Mouse (Mus musculus): ENCODE results near the gene Sdhaf3. TPM values are rescaled to one million over a fixed set of nuclear protein-coding genes. Genes with fewer than 3 reads are reported as not detected.

Sdhaf3 gene
- polyA plus RNA-seq (2015; fragmentation: Nextera tagmentation; extraction: Ambion mirVana) = 4.6 and 5.1 TPM in 2 replicates

GRCm38 (mm10) chr6:6955764-6956561, at the start of gene Sdhaf3:
Gene Sdhaf3, plus strand, starts transcription at chr6:6956004.
- ATAC-seq (ENCODE audit: borderline replicate concordance, extremely low read depth, low FRiP score, low TSS enrichment) = peak; percentile 99
- Histone ChIP-seq H3K27ac (peak within 1 kb of the TSS; percentile 64), H3K4me1 (peaks cover 3% of the 10 kb centered on the region), H3K27me3 (no peaks in the 10 kb centered on the region), H3K36me3 (no peaks in the 10 kb centered on the region), H3K4me2 (peak within 1 kb of the TSS; percentile 76), H3K9ac (peak within 1 kb of the TSS; percentile 74), H3K9me3 (no peaks in the 10 kb centered on the region), H3K4me3 (peak within 1 kb of the TSS; percentile 77)
- under 1% methylated on average over 52 of the region's 52 CpGs for WGBS

GRCm38 (mm10) chr6:6909586-6909985, 46.2 kb upstream of the Sdhaf3 start:
- Histone ChIP-seq H3K9me3 (no peaks in the 10 kb centered on the region), H3K4me3 (no peak overlapping the region), H3K27ac (no peak overlapping the region), H3K9ac (no peak overlapping the region), H3K4me1 (no peaks in the 10 kb centered on the region), H3K4me2 (no peak overlapping the region), H3K27me3 (no peaks in the 10 kb centered on the region), H3K36me3 (no peaks in the 10 kb centered on the region)
- ATAC-seq (ENCODE audit: borderline replicate concordance, extremely low read depth, low FRiP score, low TSS enrichment) = no peak
- 38% methylated on average over 8 of the region's 8 CpGs for WGBS

GRCm38 (mm10) chr6:6914304-6914703, 41.5 kb upstream of the Sdhaf3 start:
- no peak overlapping the region for H3K4me2 ChIP-seq
- H3K4me1 ChIP-seq = no peaks in the 10 kb centered on the region
- whole genome bisulfite sequencing = 56% methylated on average over 1 of the region's 1 CpGs
- no peaks in the 10 kb centered on the region for H3K36me3 ChIP-seq
- no peak for ATAC-seq (ENCODE audit: borderline replicate concordance, extremely low read depth, low FRiP score, low TSS enrichment)
- no peak overlapping the region for H3K4me3 ChIP-seq
- H3K9me3 ChIP-seq = no peaks in the 10 kb centered on the region
- no peak overlapping the region for H3K9ac ChIP-seq
- H3K27ac ChIP-seq = no peak overlapping the region
- H3K27me3 ChIP-seq = no peaks in the 10 kb centered on the region

- no peak overlapping the region for H3K9ac ChIP-seq
- ATAC-seq (ENCODE audit: borderline replicate concordance, extremely low read depth, low FRiP score, low TSS enrichment) = peak; percentile 78
- no peak overlapping the region for H3K27ac ChIP-seq
- no peak overlapping the region for H3K4me3 ChIP-seq
- WGBS = 31% methylated on average over 5 of the region's 5 CpGs
- no peaks in the 10 kb centered on the region for H3K36me3 ChIP-seq
- H3K9me3 ChIP-seq = no peaks in the 10 kb centered on the region
- H3K27me3 ChIP-seq = no peaks in the 10 kb centered on the region
- no peak overlapping the region for H3K4me2 ChIP-seq
- no peaks in the 10 kb centered on the region for H3K4me1 ChIP-seq
Observed at GRCm38 (mm10) chr6:6914849-6915525, 40.8 kb upstream of the Sdhaf3 start.

GRCm38 (mm10) chr6:6915526-6915915, 40.3 kb upstream of the Sdhaf3 start:
- Histone ChIP-seq H3K4me1 (no peaks in the 10 kb centered on the region), H3K4me3 (no peak overlapping the region), H3K36me3 (no peaks in the 10 kb centered on the region), H3K9me3 (no peaks in the 10 kb centered on the region), H3K27me3 (no peaks in the 10 kb centered on the region), H3K4me2 (no peak overlapping the region), H3K9ac (no peak overlapping the region), H3K27ac (no peak overlapping the region)
- no peak for ATAC-seq (ENCODE audit: borderline replicate concordance, extremely low read depth, low FRiP score, low TSS enrichment)
- 51% methylated on average over 9 of the region's 9 CpGs for WGBS

GRCm38 (mm10) chr6:6917334-6917733, 38.5 kb upstream of the Sdhaf3 start:
- no peaks in the 10 kb centered on the region for H3K27me3 ChIP-seq
- no peak overlapping the region for H3K27ac ChIP-seq
- no peak overlapping the region for H3K9ac ChIP-seq
- no peak overlapping the region for H3K4me3 ChIP-seq
- 78% methylated on average over 4 of the region's 4 CpGs for WGBS
- no peak for ATAC-seq (ENCODE audit: borderline replicate concordance, extremely low read depth, low FRiP score, low TSS enrichment)
- H3K4me1 ChIP-seq = no peaks in the 10 kb centered on the region
- no peak overlapping the region for H3K4me2 ChIP-seq
- no peaks in the 10 kb centered on the region for H3K9me3 ChIP-seq
- H3K36me3 ChIP-seq = no peaks in the 10 kb centered on the region

- no peak overlapping the region for H3K4me3 ChIP-seq
- no peak overlapping the region for H3K27ac ChIP-seq
- H3K36me3 ChIP-seq = no peaks in the 10 kb centered on the region
- 38% methylated on average over 1 of the region's 1 CpGs for WGBS
- H3K4me2 ChIP-seq = no peak overlapping the region
- no peaks in the 10 kb centered on the region for H3K9me3 ChIP-seq
- H3K4me1 ChIP-seq = no peaks in the 10 kb centered on the region
- no peak overlapping the region for H3K9ac ChIP-seq
- H3K27me3 ChIP-seq = no peaks in the 10 kb centered on the region
- ATAC-seq (ENCODE audit: borderline replicate concordance, extremely low read depth, low FRiP score, low TSS enrichment) = no peak
Observed at GRCm38 (mm10) chr6:6925264-6925663, 30.5 kb upstream of the Sdhaf3 start.

- WGBS = 73% methylated on average over 4 of the region's 4 CpGs
- H3K36me3 ChIP-seq = no peaks in the 10 kb centered on the region
Observed at GRCm38 (mm10) chr6:6930831-6931230, 25.0 kb upstream of the Sdhaf3 start.

GRCm38 (mm10) chr6:6931507-6931906, 24.3 kb upstream of the Sdhaf3 start:
- Histone ChIP-seq H3K36me3 (no peaks in the 10 kb centered on the region), H3K4me2 (no peak overlapping the region), H3K27me3 (no peaks in the 10 kb centered on the region), H3K9ac (no peak overlapping the region), H3K27ac (no peak overlapping the region), H3K4me1 (no peaks in the 10 kb centered on the region), H3K9me3 (no peaks in the 10 kb centered on the region), H3K4me3 (no peak overlapping the region)
- no peak for ATAC-seq (ENCODE audit: borderline replicate concordance, extremely low read depth, low FRiP score, low TSS enrichment)
- WGBS = 53% methylated on average over 4 of the region's 4 CpGs

More at GRCm38 (mm10) chr6:6930831-6931230, 25.0 kb upstream of the Sdhaf3 start:
- Histone ChIP-seq H3K4me2 (no peak overlapping the region), H3K4me3 (no peak overlapping the region), H3K9ac (no peak overlapping the region), H3K4me1 (no peaks in the 10 kb centered on the region), H3K27ac (no peak overlapping the region), H3K9me3 (no peaks in the 10 kb centered on the region), H3K27me3 (no peaks in the 10 kb centered on the region)
- ATAC-seq (ENCODE audit: borderline replicate concordance, extremely low read depth, low FRiP score, low TSS enrichment) = no peak

- H3K4me1 ChIP-seq = no peaks in the 10 kb centered on the region
- H3K9me3 ChIP-seq = no peaks in the 10 kb centered on the region
- no peaks in the 10 kb centered on the region for H3K36me3 ChIP-seq
- ATAC-seq (ENCODE audit: borderline replicate concordance, extremely low read depth, low FRiP score, low TSS enrichment) = no peak
- H3K27me3 ChIP-seq = 0 out of 2 replicates have a peak, but pooled peaks cover 2% of the 10 kb centered on the region
- no peak overlapping the region for H3K4me3 ChIP-seq
- no peak overlapping the region for H3K4me2 ChIP-seq
- WGBS = 26% methylated on average over 2 of the region's 2 CpGs
- H3K9ac ChIP-seq = no peak overlapping the region
- no peak overlapping the region for H3K27ac ChIP-seq
Observed at GRCm38 (mm10) chr6:6940845-6941244, 15.0 kb upstream of the Sdhaf3 start.

GRCm38 (mm10) chr6:6942813-6943212, 13.0 kb upstream of the Sdhaf3 start:
- no peaks in the 10 kb centered on the region for H3K9me3 ChIP-seq
- no peak overlapping the region for H3K27ac ChIP-seq
- WGBS = 43% methylated on average over 6 of the region's 6 CpGs
- H3K4me3 ChIP-seq = no peak overlapping the region
- ATAC-seq (ENCODE audit: borderline replicate concordance, extremely low read depth, low FRiP score, low TSS enrichment) = no peak
- no peaks in the 10 kb centered on the region for H3K4me1 ChIP-seq
- 0 out of 2 replicates have a peak, but pooled peaks cover 2% of the 10 kb centered on the region for H3K27me3 ChIP-seq
- H3K36me3 ChIP-seq = no peaks in the 10 kb centered on the region
- no peak overlapping the region for H3K9ac ChIP-seq
- H3K4me2 ChIP-seq = no peak overlapping the region

GRCm38 (mm10) chr6:6947650-6948049, 8.2 kb upstream of the Sdhaf3 start:
- H3K4me1 ChIP-seq = no peaks in the 10 kb centered on the region
- no peak overlapping the region for H3K27ac ChIP-seq
- H3K27me3 ChIP-seq = no peaks in the 10 kb centered on the region
- H3K9ac ChIP-seq = no peak overlapping the region
- H3K4me3 ChIP-seq = no peak overlapping the region
- no peak for ATAC-seq (ENCODE audit: borderline replicate concordance, extremely low read depth, low FRiP score, low TSS enrichment)
- H3K4me2 ChIP-seq = no peak overlapping the region
- H3K36me3 ChIP-seq = no peaks in the 10 kb centered on the region
- H3K9me3 ChIP-seq = no peaks in the 10 kb centered on the region
- 22% methylated on average over 1 of the region's 1 CpGs for WGBS
